Mouse (Mus musculus) 3T3-L1 (cell line): Measurements from ENCODE around the gene Casd1.

Source experiments
- DNase-seq: peaks from one replicate; pipeline ENCODE4 v3.0.0-alpha.2; 2015; ENCODE audit warnings: low read depth, low spot score

Gene Casd1

DNA sequence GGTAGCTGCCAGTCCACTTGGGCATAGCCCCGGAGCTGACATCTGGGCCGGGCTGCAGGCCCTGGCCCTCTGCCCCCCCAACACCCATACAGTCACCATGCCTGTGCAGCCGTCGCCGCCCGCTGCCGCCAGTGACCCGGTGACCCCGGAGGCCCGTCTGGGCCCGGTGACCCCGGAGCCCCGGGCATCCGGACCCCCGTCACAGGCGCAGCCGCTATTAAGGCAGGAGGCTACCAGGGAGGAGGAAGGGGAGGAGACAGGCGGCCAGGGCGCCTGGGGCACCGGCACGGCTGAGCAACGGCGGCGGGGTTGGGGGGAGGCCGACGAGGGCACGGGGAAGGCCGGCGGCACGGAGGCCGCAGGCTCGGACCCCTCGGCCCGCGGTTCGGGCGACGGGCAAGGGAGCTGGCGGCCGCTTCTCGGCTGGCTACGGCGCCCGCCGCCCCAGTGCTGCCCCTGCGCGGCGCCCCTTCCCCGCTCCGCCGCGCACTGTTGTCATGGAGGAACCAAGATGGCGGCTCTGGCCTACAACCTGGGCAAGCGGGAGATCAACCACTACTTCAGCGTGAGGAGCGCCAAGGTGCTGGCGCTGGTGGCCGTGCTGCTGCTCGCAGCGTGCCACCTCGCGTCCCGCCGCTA, at the start of gene Casd1:
Gene Casd1 (plus strand): TSS at position 182 of the 639 bp plus-strand sequence.
- peak; percentile 62 for DNase-seq

DNA sequence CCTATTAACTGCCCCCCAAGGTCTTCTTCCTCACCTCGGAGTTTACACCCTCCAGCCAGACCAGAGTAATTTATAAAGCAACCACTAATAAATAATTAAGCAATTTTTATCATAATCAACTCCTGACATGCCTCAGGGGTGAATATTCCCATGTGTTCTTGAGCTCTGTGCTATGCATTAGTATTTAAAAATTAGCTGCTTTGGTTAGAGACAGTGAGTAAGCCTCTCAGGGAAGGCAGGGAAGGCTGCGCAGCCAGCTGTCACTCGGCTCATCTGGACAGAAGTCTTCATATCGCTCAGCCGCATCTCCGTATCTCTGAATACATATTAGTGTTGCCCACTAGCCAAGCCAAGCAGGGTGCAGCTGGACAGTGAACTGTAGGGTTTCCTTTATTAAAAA, 45.3 kb upstream of the Casd1 start:
- no peak for DNase-seq

DNA sequence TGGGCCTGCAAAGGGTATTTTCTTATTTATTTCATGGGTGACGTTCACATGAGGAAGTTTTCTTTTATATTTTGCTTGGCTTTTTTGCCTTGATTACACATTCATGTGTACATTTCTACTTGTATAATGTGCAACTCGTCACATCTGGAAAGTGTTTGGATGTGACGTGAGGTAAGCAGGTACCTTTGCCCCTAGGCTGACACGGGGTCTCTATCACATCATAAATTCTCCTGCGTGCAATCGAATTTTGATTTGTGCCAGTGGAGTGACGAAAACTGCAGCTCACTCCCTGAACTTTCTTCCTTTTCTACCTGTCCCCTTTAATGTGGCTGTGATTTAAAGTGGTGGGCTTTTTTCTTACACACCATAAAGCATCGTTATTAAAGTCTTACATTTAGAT, 43.6 kb upstream of the Casd1 start:
- DNase-seq, result no peak

DNA sequence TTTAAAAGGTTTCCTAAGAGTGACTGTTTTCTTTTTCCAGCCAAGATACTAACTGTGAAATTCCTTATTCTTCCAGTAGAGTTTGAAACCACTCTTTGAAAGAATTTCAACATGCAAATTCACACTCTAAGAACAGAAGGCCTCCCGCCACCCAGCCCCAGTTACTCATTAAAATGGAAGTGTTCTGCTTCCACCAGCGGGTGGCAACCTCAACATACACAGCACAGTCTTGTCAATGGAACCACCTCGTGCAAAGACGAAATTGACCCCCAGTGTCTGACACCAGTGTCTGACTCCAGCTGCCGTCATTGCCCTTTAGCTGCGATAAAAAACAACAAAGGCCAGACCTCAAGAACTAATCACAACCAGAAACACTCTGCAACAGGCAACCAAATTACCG, 43.0 kb upstream of the Casd1 start:
- DNase-seq, result peak; percentile 69

DNA sequence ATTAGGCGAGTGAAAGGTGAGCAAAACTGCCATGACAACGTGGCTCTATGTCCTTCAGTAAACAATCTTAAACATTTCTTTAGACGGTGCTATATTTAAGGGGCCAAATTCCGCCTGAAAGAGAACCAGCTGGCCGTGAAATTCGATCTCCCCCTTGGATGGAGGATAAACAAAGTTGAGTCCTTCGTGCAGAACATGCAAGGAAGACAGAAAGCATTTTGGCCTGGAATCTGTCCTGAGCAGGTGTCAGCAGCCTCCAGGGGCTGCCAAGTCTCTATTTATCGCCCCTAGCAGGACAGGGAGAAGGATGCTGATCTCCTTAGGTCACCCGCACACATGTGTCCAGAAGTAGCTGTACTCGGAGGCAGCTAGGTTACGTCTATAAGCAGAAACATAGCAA, 39.5 kb upstream of the Casd1 start:
- peak; percentile 14 for DNase-seq

DNA sequence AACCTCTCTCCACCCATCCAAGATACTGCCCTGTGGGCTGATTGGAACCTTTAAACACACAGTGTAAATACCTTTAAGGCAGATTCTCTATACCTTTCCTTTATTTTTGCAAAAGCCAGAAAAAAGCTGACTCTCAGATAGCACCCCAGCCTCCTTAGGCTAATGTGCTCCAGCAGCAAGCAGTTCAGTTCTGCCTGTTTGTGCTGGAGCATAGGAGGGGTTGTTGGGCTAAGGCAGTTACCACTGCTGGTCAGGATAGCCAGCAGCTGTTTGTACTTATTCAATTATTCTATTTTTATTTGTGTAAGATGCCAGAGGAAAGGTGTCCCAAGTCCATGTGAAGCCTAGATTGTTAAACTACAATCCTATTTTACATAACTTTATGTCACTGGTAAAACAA, 39.0 kb upstream of the Casd1 start:
- DNase-seq, result no peak

DNA sequence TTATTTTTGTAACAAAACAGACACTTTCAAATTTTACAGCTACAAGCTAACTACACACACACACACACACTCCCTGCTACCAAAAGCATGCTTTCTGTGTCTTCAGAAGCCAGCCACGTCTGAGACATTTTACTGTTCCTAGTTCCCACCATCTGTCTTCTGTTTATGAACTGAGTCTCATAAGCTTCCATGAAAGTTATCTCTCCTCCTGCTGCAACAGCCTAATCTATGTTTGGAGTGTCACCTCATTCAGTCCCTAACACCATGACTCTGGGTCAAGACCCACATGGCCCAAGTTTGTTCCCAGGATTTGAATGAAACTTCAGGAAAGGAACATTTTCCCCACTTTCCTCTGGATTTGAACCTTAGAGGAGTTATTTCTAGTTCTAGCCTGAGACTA, 38.2 kb upstream of the Casd1 start:
- no peak for DNase-seq

DNA sequence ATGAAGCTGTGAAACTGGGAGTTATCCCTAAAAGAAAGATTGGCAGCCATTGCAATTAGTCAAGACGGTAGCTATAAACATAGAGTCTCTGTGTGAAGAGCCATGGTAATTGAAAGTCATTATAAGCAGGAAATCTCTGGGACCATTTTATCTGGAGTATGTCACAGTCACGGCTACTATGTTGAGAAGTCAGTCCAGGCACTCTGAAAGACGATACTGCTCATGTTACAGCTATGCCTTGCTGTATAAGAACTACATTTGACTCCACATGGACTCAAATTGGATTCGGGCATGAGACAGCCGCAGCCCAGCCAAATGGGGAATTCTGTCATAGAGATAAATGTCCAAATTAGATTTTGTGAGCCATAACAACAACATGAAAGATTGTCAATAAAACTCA, 37.2 kb upstream of the Casd1 start:
- no peak for DNase-seq

DNA sequence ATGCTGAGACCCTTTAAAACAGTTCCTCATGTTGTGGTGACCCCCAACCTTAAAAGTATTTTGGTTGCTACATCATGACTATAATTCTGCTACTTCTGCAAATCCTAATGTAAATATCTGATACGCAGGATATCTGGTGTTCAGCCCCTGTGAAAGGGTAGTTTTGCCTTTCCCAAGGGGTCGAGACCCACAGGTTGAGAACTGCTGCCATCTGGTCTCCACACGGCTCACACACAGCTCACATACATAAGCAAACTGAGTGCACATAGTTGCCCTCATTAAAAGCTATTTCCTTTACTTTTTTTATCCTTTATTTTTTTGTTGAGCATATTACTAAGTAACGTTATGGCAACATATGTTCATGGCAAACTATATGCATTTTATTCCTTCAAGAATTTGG, 30.2 kb upstream of the Casd1 start:
- no peak for DNase-seq

DNA sequence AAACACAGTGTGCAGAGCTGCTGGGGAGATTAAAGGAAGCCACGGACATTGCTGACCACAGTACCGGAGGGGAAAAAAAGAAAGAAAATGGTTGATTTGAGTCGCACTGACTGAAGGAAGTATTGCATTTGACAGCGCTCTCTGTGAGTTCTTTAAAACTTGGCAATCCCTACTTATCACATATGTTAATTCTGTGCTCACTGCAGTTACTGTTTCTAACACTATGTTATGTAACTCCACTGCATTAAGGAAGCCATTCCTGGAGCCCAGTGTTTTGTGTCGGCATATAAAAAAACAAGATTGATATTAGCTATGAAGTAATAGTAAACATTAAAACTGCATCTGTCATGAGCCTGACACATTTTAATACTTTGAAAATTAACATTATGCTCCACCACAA, 22.9 kb upstream of the Casd1 start:
- DNase-seq, result no peak

DNA sequence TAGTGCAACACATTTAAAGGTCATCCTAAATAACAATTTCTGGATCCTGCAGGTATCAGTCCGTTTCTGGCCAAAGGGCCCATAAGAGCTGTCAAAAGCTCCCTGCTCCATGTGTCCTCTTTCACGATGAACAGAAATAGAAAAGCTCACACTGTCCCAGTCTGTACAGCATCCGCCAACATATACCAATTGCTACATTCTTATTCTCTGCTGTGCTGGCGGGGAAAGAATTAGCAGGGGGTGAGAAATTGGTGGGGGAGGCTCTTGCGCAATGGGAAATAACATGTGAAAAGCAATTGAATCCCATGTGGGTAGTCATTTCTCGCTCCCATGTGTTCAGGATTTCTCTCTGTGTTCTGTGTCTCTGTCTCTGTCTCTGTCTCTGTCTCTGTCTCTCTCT, 22.3 kb upstream of the Casd1 start:
- DNase-seq, result no peak

DNA sequence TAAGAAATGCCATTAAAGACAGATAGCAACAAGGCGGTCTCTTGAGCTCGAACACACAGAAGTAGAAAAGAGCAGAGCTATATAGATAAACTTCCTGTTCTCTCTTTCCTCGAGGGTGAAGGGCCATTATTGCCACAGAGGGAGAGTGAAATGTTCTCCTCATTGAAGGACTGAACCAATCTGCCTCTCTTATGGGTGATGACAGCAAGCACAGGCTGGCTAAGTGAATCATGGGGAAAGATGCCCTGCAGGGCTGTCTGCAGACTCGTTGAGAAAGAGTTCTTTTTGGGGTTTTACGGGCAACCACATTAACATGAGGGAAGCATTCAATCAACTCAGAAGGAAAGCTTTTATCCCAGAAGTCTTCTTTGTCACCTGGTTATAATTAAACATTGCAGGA, 21.0 kb upstream of the Casd1 start:
- peak; percentile 67 for DNase-seq

DNA sequence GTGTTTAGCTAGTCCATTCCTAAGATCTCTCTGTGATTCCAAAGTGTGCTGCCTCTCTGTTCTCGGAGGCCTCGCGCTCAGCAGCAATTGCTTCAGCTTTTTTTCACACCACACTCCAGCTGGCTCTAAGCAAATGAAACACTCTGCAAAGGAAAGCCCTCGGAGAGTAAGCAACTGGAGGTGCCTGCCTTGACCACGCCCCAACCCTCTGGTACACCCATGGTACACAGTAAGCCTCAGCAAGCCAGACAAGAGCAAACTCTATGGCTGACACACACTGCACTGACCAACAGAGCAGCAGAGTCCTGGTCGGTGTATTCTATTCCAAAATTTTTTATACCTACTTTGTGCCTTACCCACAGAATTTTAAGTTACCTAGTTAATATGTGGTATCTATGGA, 17.2 kb upstream of the Casd1 start:
- DNase-seq, result no peak

DNA sequence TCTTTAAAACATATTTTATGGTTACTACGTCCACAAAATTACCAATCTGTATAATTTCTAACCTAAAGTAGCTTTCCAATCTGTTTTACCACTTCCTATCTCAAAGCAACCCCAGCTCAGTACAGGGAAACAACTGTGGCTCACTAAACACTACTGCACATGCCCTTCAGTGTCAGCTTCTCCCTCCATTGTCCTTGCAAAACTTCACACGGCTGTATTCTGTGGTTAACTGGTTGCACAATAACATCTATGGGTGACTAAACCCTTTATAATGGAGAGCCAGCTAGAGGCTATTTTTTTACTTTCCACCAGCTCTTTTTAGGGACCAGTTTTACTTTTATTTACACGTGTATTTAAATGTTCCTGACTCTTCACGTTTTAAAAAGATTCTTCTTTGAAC, 12.7 kb upstream of the Casd1 start:
- DNase-seq, result peak; percentile 87

DNA sequence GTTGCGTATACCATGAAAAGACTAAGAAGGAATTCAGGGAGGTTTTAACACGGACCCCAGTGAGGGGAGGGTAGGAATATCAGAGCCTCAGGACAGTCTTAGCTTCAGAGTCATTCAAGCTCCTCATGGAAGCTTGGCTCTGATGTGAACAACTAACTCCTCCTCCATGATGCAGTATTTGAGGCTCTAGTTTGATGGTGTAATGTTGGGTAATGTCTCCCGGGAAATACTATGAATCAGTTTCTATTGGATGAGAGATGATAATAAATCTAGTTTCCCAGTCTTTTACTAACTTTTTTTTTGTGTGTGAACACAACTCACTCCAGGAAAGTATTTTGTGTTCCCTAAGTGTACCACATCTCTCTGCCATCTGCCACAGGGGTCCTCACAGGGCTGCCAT, 11.9 kb upstream of the Casd1 start:
- peak; percentile 77 for DNase-seq

DNA sequence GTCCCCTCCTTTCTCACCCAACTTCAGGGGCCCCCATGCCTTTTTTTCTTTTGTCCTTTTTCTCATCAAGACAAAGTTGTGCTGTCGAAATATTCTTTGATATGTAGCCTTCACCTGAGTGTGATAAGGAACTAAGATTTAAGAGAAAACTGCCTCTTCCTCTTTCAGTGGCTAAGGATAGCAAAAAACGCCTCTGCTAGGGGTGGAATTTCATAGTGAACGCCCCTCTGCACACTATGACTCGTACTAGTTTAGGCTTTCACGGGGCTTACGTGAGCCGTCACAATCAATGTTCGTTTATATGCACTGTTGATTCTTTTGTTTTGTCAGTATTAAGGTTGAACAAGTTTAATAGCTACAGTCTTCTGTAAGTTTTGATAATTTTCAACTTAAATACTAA, 10.6 kb upstream of the Casd1 start:
- no peak for DNase-seq

DNA sequence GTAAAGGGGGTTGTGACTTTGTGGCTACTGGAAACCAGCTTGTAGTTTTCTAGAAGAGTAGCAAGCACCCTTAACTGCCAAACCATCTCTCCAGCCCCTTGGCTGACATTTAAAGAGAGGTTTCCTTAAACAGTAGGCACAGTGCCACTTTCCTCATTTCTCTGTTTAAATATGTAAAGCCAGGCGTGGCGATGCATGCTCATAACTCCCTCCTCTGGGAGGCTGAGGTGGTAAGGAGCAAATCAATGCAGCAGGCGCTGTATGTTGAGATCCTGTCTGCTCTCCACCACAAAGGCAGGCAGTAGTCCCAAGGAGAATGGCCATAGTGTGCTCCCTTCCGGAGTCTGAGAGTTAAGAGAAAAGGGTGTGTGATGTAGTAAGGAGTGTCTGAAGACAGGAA, 2.9 kb upstream of the Casd1 start:
- DNase-seq, result no peak

DNA sequence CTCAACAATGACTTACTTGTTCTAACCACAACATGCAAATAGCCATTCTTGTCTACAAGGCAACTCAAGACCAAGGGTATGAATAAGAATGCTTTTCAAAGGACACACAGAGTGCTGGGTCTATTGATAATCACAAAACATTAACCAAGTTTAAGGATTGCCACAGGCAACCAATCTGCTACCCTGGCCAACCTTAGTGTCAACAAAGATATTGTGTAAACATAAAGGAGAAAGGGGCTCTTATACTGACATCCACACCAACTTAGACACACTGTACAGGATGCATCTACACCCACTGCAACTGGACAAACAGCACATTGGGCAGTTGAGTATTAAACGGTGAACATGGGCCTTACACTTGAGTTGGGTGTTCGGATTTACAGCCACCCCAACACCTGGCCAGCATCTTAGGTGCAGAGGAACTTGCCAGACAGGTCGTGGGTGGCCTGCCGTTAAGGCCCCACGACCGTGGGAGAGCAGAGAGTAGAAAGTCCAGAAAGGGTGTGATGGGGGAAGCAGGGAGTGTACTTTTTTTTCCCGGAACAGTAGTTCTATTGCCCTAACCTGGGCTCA, 468 bp upstream of the Casd1 start:
- DNase-seq, result peak; percentile 52

DNA sequence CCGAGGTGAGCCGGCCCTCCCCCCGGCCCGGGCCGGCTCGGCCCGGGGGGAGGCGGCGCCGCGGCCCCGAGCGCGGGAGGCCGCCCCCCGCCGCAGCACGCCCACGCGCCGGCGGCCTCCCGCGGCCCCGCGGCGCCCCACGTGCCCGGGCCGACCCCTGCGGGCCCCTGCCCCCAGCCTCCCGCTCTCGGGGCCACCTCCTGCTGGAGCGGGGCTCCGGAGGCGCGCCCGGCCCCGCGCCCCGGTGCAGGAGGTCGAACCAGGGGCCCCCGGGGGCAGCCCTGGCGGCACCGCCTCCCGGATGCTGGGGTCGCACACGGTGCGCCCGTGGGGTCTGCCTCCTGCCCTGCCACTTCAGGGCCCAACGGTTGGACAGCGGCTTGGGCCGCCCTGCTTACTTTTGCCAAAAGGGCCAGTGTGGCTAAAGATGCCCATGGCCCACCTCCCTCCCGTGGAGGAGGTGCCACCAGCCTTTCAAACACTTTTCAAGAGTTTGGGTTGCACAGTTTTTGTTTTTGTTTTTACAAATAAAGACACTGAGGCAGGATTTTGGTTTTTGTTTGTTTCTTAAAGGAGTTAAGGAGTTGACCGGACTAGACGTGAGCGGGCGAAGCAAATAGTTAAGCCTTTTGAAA, 775 bp downstream of the Casd1 start:
- peak; percentile 61 for DNase-seq

DNA sequence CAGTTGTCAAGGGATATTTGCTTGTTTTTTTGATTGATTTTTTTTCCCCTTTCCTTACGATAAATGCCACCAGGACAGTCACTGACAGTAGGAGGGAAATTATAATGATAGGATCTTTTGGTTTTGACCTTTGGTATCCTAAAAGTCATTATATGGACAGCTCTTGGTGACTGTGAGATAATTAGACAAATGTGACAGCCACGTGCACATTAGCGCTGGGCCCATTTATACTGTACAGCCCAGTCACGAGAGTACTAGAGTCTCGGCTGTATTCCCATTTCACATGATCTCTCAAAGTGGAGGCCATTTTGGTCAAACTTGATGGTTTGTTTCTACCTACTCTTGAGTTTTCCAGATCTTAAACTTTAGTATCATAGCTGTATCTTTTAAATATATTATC, 1.4 kb downstream of the Casd1 start:
- no peak for DNase-seq

DNA sequence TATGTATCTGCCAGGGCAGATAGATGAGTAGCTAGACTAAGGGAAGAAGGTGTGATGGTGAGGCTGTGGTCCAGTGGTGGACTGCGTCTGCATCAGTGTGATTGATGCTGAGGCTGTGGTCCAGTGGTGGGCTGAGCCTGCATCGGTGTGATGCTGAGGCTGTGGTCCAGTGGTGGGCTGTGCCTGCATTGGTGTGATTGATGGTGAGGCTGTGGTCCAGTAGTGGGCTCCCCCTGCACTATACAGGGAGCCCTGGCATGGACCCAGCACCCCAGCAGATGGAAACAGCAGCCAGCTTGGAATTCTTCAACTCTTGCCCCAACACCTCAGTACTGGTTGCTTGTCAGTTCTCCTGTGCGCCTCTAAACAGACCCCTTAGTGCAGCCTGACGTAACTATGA, 5.8 kb downstream of the Casd1 start:
- no peak for DNase-seq

DNA sequence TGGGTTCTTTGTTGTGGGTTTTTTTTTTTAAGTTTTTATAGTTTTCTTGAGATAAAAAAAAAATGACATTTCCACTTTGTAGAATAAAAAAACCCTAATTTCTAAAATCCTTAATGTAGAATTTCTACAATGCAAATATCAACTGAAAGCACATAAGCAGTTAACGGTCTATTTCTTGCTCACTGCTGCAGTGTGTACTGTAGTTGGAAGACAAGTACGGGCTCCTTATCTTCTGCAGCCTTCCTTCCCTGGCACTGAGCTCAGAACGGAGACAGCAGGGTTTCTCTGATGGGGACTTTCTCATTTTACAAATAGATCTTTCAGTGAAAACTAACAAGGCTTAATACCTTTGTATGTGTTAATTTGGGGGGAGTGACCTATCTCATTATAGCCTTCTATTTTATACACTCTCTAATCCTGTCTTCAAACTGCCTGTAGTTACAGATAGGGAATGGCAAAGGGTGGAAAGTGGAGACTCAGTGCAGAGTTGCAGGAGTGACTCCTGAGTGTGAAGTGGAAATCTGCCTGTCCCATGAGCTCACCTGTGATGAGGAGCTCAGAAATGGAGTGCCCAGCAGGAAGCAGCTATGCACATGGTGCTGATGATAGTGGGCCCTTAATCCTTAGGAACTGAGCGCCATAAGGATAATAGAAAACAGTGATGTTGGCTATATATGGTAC, 9.7 kb downstream of the Casd1 start:
- DNase-seq, result no peak

DNA sequence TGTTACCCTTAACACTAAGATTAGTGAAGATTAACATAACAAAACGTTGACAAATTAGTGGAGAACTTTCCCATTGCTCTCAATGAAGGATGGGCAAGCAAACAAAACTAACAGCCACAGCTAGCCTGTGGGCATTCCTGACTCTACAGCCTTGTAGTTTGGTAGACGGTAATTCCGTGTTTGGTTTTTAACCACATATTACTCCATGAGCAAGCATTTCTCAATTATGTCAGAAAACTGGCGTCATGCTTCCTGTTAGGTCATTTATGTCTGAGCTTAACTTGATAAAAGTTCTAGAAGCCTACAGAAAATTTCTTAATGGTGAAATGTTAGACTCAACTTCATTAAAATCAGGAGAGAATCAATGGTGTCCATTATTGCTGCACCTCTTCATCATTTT, 11.2 kb downstream of the Casd1 start:
- no peak for DNase-seq
